Mouse (Mus musculus): ENCODE data around the gene Ikzf1. TPM values are rescaled to one million over a fixed set of nuclear protein-coding genes. Genes with fewer than 3 reads are reported as not detected.

Ikzf1 gene
- polyA plus RNA-seq, 1 experiment from 2014 or later: 1.4 TPM

DNA sequence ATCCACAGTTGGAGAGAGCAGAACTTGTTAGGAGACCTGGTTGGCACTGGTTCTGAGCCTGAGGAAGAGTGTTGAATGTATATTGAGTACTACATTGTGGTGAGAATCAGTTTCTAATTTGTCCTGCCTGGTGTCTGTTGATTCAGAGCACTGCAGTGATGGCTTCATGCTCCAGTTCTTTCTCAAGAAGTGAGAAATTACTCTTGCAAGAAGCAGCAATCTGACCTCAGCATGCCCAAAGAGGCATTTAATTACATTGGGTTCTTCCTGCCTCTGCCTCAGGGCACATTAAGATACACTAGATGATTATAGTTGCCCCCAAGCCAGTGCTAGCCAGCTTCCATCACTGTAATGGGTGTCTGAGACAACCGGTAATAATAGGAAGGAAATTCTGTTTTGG lies 74.1 kb downstream of the Ikzf1 start:
- H3K36me3 ChIP-seq: no peaks in the 10 kb centered on the region
- H3K9me3 ChIP-seq: no peaks in the 10 kb centered on the region
- ATAC-seq (ENCODE audit: low FRiP score, low read depth): no peak
- H3K4me1 ChIP-seq: no peaks in the 10 kb centered on the region
- no peak overlapping the region for H3K4me2 ChIP-seq (replicated peaks)
- H3K27ac ChIP-seq (replicated peaks): no peak overlapping the region
- H3K4me3 ChIP-seq: no peak overlapping the region
- no peak overlapping the region for H3K9ac ChIP-seq (replicated peaks)
- no peaks in the 10 kb centered on the region for H3K27me3 ChIP-seq
- WGBS: 92% methylated on average over 1 of the region's 1 CpGs

DNA sequence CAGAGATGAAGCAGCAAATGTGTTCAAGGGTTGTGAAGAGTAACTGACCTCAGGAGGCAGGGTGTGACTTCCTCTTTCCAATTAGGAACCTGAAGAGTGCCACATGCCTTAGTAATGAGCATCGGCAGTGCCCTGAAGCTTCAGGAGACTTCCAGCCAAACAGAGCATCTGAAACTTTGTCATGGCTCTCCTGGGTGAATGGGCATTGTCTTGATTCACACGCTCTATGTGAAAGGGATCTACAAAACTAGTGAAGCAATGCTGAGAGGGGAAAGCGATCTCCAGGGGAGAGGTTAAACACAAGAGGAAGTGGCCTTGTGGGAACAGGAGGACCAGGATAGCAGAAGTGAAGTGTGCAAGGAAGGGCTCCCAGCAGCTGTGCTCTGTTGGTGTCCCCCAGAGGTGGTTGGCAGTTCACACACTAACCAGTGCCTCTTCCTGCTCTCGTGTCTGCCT lies 78.4 kb downstream of the Ikzf1 start:
- H3K36me3 ChIP-seq: no peaks in the 10 kb centered on the region
- H3K4me3 ChIP-seq: no peak overlapping the region
- H3K9me3 ChIP-seq: no peaks in the 10 kb centered on the region
- H3K4me2 ChIP-seq (replicated peaks): no peak overlapping the region
- 73% methylated on average over 4 of the region's 4 CpGs for WGBS
- no peak overlapping the region for H3K27ac ChIP-seq (replicated peaks)
- H3K9ac ChIP-seq (replicated peaks): no peak overlapping the region
- no peaks in the 10 kb centered on the region for H3K4me1 ChIP-seq
- no peaks in the 10 kb centered on the region for H3K27me3 ChIP-seq
- ATAC-seq (ENCODE audit: low FRiP score, low read depth): no peak

DNA sequence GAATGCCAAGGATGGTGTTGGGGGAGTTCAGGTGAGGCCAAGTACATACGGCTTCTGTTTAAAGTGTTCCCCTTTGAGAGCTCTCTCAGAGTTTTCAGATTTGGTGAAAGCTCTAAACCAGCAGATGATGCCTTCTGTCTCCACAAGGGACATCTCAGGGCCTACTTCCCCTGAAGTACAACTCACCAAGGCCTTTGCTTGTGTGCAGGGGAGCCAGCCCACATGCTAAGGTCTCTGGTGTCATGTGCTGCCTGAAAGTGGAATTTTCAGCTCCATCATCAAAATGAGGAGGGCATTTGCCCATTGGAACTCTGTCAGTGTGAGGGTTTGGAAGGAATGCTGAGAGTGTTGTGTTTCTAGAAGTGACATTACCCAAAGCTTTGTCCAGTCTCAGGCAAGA lies 80.6 kb downstream of the Ikzf1 start:
- no peak overlapping the region for H3K4me3 ChIP-seq

DNA sequence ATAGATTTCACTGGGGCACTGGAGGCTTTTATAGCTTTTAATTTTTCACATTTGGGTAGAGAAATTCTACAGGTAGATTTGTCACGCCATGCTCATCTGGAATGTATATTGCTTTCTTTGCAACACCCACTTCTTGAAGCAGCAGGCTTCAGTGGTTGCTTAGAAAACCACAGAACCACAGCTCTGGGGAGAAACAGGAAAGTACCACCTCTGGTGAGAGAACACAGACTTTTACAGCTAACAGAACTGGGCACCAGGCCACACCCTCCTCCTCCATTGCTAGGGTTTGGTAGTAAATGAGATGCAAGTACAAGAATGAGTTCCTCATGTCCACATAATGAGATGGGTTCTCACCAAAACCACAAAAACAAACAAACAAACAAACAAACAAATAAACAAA lies 81.3 kb downstream of the Ikzf1 start:
- Histone ChIP-seq H3K27me3 (no peaks in the 10 kb centered on the region), H3K9me3 (no peaks in the 10 kb centered on the region), H3K4me2 (replicated peaks) (no peak overlapping the region), H3K9ac (replicated peaks) (no peak overlapping the region), H3K36me3 (no peaks in the 10 kb centered on the region), H3K27ac (replicated peaks) (no peak overlapping the region), H3K4me1 (no peaks in the 10 kb centered on the region), H3K4me3 (no peak overlapping the region)
- WGBS: 96% methylated on average over 1 of the region's 1 CpGs
- no peak for ATAC-seq (ENCODE audit: low FRiP score, low read depth)

More for the DNA sequence above, 80.6 kb downstream of the Ikzf1 start:
- Histone ChIP-seq H3K27ac (replicated peaks) (no peak overlapping the region), H3K36me3 (no peaks in the 10 kb centered on the region), H3K27me3 (no peaks in the 10 kb centered on the region), H3K9me3 (no peaks in the 10 kb centered on the region), H3K4me1 (no peaks in the 10 kb centered on the region), H3K4me2 (replicated peaks) (no peak overlapping the region), H3K9ac (replicated peaks) (no peak overlapping the region)
- ATAC-seq (ENCODE audit: low FRiP score, low read depth): no peak
- 92% methylated on average over 1 of the region's 1 CpGs for WGBS

DNA sequence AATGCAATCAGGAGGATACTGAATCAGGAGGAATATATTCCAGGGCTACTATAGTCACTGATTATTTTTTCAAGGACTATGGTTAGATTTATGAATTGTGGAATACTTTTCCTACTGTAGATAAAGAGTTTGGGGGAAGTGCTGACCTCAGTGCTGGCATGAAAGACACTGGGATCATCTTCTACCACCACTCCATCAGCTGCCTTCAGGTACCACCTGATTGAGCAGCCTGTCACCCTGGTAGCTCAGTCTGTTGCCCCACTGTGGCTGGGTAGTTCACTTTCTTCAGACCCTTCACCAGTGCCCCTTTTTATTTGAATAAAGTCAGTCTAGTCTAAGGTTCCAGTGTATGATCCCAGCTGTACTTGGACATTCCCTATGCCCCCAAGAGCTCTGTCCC lies 81.9 kb downstream of the Ikzf1 start:
- H3K4me1 ChIP-seq: no peaks in the 10 kb centered on the region
- ATAC-seq (ENCODE audit: low FRiP score, low read depth): no peak
- no peaks in the 10 kb centered on the region for H3K9me3 ChIP-seq
- H3K9ac ChIP-seq (replicated peaks): no peak overlapping the region
- H3K4me2 ChIP-seq (replicated peaks): no peak overlapping the region
- no peak overlapping the region for H3K4me3 ChIP-seq
- no peak overlapping the region for H3K27ac ChIP-seq (replicated peaks)
- H3K27me3 ChIP-seq: no peaks in the 10 kb centered on the region
- H3K36me3 ChIP-seq: no peaks in the 10 kb centered on the region

DNA sequence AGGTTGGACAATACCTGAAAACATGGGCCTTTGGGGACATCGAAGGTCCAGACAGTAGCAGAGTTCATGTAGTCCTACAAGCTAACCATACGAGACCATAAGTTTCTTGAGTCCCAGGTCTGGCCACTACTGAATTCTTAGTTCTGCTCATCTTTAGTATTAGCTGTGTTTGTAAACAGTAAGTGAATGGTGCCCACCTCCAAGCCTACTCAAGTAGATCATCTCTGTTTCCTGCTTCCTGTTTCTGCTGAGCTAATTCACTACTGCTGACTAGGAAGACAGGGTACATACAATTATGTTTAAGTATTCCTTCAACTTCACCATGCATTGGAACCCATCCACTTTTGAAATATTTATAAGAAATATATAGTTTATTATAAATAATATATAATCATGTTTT lies 83.3 kb downstream of the Ikzf1 start:
- no peaks in the 10 kb centered on the region for H3K9me3 ChIP-seq
- no peaks in the 10 kb centered on the region for H3K36me3 ChIP-seq
- no peaks in the 10 kb centered on the region for H3K4me1 ChIP-seq
- WGBS: 90% methylated on average over 2 of the region's 2 CpGs
- no peaks in the 10 kb centered on the region for H3K27me3 ChIP-seq
- no peak overlapping the region for H3K27ac ChIP-seq (replicated peaks)
- H3K4me2 ChIP-seq (replicated peaks): no peak overlapping the region
- H3K9ac ChIP-seq (replicated peaks): no peak overlapping the region
- no peak overlapping the region for H3K4me3 ChIP-seq
- ATAC-seq (ENCODE audit: low FRiP score, low read depth): no peak

DNA sequence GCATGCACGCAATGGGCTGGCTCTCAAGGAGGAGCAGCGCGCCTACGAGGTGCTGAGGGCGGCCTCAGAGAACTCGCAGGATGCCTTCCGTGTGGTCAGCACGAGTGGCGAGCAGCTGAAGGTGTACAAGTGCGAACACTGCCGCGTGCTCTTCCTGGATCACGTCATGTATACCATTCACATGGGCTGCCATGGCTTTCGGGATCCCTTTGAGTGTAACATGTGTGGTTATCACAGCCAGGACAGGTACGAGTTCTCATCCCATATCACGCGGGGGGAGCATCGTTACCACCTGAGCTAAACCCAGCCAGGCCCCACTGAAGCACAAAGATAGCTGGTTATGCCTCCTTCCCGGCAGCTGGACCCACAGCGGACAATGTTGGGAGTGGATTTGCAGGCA lies 84.5 kb downstream of the Ikzf1 start:
- Histone ChIP-seq H3K9me3 (no peaks in the 10 kb centered on the region), H3K4me1 (no peaks in the 10 kb centered on the region), H3K27ac (replicated peaks) (no peak overlapping the region), H3K27me3 (no peaks in the 10 kb centered on the region), H3K9ac (replicated peaks) (no peak overlapping the region), H3K4me3 (no peak overlapping the region), H3K36me3 (no peaks in the 10 kb centered on the region), H3K4me2 (replicated peaks) (no peak overlapping the region)
- WGBS: 93% methylated on average over 20 of the region's 20 CpGs
- ATAC-seq (ENCODE audit: low FRiP score, low read depth): no peak

DNA sequence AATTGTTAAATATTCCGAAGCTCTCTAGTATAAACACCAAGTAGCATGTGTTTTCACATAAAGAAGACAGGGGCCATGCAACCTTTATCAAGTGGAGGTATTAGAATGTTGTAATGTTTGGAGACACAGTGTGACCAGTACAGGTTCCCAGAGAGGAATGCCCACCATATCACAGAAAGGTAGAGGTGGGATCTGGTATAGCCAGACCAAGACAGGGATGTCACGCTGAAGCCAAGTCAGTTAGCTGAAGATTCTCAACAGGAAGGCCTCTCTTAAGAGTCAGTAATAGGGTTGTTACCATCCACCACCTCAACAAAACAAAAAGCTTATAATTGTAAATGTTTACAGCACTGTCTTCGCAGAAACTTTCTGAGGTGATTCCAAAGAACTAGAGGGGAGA lies 85.9 kb downstream of the Ikzf1 start:
- no peak for ATAC-seq (ENCODE audit: low FRiP score, low read depth)
- Histone ChIP-seq H3K27ac (replicated peaks) (no peak overlapping the region), H3K9me3 (no peaks in the 10 kb centered on the region), H3K4me3 (no peak overlapping the region), H3K4me1 (no peaks in the 10 kb centered on the region), H3K36me3 (no peaks in the 10 kb centered on the region), H3K27me3 (no peaks in the 10 kb centered on the region), H3K9ac (replicated peaks) (no peak overlapping the region), H3K4me2 (replicated peaks) (no peak overlapping the region)
- 93% methylated on average over 3 of the region's 3 CpGs for WGBS

DNA sequence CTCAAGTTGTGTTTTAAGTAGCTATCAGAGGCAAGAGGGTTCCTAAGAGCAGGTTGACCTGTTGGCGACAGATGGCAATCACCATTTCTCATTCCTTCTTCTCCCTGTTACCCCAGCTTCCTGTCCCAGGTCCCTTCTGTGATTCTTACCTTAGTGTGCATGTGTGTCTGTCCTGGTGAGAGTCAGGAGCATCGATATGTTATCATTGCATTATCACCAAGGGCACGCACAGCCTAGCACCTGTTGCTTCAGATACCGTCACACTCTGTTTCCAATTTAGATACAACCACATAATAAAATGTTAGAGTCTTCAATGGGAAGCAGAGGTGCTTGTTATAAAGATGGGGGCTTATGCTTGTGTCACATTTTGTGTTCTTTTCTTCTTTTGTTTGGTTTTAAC lies 87.4 kb downstream of the Ikzf1 start:
- WGBS: 93% methylated on average over 4 of the region's 4 CpGs
- no peak for ATAC-seq (ENCODE audit: low FRiP score, low read depth)

DNA sequence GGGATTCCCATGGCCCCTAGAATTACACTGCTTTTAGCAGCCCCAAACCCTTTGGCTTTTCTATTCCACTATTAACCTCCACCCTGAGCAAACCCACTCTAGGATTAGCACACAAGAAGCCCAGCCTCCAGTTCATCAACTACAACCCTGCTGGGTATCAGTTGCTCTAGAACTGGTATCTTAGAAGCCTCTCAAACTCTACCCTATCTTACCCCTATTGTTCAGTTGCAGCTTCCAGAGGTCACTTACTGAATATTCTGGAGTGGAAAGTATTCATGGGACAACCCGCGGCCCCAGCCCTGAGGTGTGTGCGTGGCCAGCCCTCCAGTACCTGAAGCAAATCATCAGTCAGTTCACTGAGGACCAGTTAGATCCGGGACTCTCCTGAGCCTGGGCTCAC lies 89.6 kb downstream of the Ikzf1 start:
- Histone ChIP-seq H3K27ac (replicated peaks) (no peak overlapping the region), H3K4me1 (no peaks in the 10 kb centered on the region), H3K4me3 (no peak overlapping the region), H3K27me3 (no peaks in the 10 kb centered on the region), H3K9me3 (no peaks in the 10 kb centered on the region), H3K4me2 (replicated peaks) (no peak overlapping the region), H3K36me3 (no peaks in the 10 kb centered on the region), H3K9ac (replicated peaks) (no peak overlapping the region)
- 88% methylated on average over 4 of the region's 4 CpGs for WGBS
- no peak for ATAC-seq (ENCODE audit: low FRiP score, low read depth)

More for the DNA sequence above, 87.4 kb downstream of the Ikzf1 start:
- no peaks in the 10 kb centered on the region for H3K9me3 ChIP-seq
- H3K4me1 ChIP-seq: no peaks in the 10 kb centered on the region
- no peak overlapping the region for H3K27ac ChIP-seq (replicated peaks)
- no peak overlapping the region for H3K4me2 ChIP-seq (replicated peaks)
- H3K4me3 ChIP-seq: no peak overlapping the region
- H3K27me3 ChIP-seq: no peaks in the 10 kb centered on the region
- H3K36me3 ChIP-seq: no peaks in the 10 kb centered on the region
- H3K9ac ChIP-seq (replicated peaks): no peak overlapping the region

DNA sequence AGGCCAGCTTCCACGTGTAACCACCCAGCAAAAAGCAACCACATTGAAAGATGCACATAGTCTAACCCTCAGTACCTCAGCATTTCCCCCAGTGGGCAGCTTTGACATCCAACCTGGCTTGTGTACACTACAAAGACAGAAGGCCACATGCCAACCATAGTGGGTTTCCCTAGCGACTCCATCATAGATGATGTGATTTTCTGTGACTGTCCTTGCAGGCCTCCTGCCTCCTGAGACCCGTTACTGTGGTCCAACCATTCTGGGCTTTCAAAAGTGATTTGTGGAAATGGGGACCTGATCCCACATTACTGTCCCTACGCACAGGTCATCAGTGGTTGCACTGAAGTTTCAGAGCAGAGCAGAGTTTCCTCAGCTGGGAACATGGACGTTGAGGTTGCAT lies 90.1 kb downstream of the Ikzf1 start:
- ATAC-seq (ENCODE audit: low FRiP score, low read depth): no peak
- Histone ChIP-seq H3K27ac (replicated peaks) (no peak overlapping the region), H3K4me2 (replicated peaks) (no peak overlapping the region), H3K36me3 (no peaks in the 10 kb centered on the region), H3K27me3 (no peaks in the 10 kb centered on the region), H3K4me1 (no peaks in the 10 kb centered on the region), H3K9ac (replicated peaks) (no peak overlapping the region), H3K9me3 (no peaks in the 10 kb centered on the region), H3K4me3 (no peak overlapping the region)
- 84% methylated on average over 5 of the region's 5 CpGs for WGBS

DNA sequence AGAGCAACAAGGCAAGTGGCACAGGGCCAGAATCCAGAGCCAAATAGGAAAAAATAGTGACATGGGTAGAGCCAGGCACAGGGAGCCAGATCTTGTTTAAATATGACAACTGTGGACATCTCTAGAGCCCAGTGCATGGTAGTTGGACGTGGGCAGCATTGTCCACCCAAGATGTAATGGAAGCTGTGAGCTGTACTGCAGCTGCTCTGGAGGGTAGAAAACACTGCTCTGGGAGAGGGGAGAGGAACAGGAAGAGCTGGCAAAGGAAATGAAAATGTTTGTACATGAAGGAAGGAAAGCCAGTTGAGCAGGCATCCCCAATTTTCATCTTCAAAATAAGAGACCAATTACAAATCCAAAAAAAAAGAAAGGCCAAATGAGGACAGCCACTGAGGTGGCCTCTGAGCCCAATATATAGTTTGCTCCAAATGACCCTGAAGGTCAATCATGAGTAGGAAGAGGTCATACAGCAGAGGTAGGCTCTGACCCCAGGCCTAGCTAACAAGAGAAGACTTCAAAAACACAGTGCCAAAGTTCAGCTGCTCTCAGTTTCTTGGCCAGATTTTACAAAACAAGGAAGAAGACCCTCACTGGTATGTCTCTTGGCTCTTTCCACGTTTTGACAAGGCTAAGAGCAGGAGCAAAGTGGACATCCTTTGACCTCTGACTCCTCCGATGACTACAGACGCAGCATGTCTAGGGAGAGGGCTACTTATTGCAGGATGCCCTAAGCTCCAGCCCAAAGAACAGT lies 91.4 kb downstream of the Ikzf1 start:
- Histone ChIP-seq H3K36me3 (no peaks in the 10 kb centered on the region), H3K4me2 (replicated peaks) (no peak overlapping the region), H3K9ac (replicated peaks) (no peak overlapping the region), H3K4me1 (no peaks in the 10 kb centered on the region), H3K27ac (replicated peaks) (no peak overlapping the region), H3K27me3 (no peaks in the 10 kb centered on the region), H3K9me3 (no peaks in the 10 kb centered on the region), H3K4me3 (no peak overlapping the region)
- 71% methylated on average over 4 of the region's 4 CpGs for WGBS
- no peak for ATAC-seq (ENCODE audit: low FRiP score, low read depth)

DNA sequence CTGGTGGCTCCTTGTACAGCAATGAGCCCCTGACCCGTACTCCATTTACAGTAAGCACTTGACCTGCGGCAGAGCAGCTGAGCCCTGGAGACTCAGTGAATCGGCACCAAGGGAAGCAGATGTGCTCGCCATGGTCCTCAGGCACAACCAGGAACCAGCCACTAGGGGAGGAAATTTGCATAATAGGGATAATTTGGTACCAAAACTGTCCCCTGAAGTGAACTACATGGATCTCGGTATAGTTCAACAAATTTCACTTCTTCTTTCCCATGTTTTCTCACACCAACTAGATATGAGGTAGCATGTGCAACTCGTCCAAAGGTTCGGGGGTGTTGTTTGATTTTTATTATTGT lies 92.0 kb downstream of the Ikzf1 start:
- H3K4me1 ChIP-seq: no peaks in the 10 kb centered on the region
- ATAC-seq (ENCODE audit: low FRiP score, low read depth): no peak
- H3K27me3 ChIP-seq: no peaks in the 10 kb centered on the region
- H3K4me2 ChIP-seq (replicated peaks): no peak overlapping the region
- H3K9ac ChIP-seq (replicated peaks): no peak overlapping the region
- H3K4me3 ChIP-seq: no peak overlapping the region
- H3K27ac ChIP-seq (replicated peaks): no peak overlapping the region
- no peaks in the 10 kb centered on the region for H3K36me3 ChIP-seq
- 88% methylated on average over 7 of the region's 7 CpGs for WGBS
- no peaks in the 10 kb centered on the region for H3K9me3 ChIP-seq
